Mouse (Mus musculus) limb, embryonic 14.5 days (tissue): Measurements from ENCODE around the gene Laptm5. TPM values are rescaled to one million over a fixed set of nuclear protein-coding genes. Genes with fewer than 3 reads are reported as not detected.

Experiments
- ATAC-seq: fragments of 200-750 bp; cut with Nextera tagmentation; 2 replicates; pipeline ENCODE4 v1.8.0; 2017; ENCODE audit warnings: low read depth, moderate number of reproducible peaks, moderate TSS enrichment; ENCODE audit not compliant: low FRiP score
- DNase-seq: peaks from one replicate; pipeline ENCODE4 v3.0.0-alpha.2; 2015; ENCODE audit warnings: low spot score
- H3K27ac ChIP-seq: fragments of 300-500 bp; sonication (generic); replicated peaks from 2 replicates; pipeline ENCODE4 v1.5.1; 2014; ENCODE audit warnings: low read depth, mild to moderate bottlenecking, low read length, moderate library complexity, mixed read lengths
- H3K27me3 ChIP-seq: fragments of 300-500 bp; sonication (generic); 2 replicates; pipeline ENCODE4 v1.6.1; 2014; ENCODE audit warnings: low read length, mixed read lengths; ENCODE audit not compliant: control insufficient read depth, insufficient read depth
- H3K36me3 ChIP-seq: fragments of 300-500 bp; sonication (generic); 2 replicates; pipeline ENCODE4 v1.6.1; 2014; ENCODE audit warnings: mild to moderate bottlenecking, low read length, moderate library complexity, mixed read lengths; ENCODE audit not compliant: control insufficient read depth, insufficient read depth
- H3K4me1 ChIP-seq: fragments of 300-500 bp; sonication (generic); 2 replicates; pipeline ENCODE4 v1.6.1; 2014; ENCODE audit warnings: antibody characterized with exemption, low read length, mixed read lengths; ENCODE audit not compliant: control insufficient read depth, insufficient read depth
- H3K4me2 ChIP-seq: fragments of 300-500 bp; sonication (generic); replicated peaks from 2 replicates; pipeline ENCODE4 v1.6.1; 2014; ENCODE audit warnings: low read depth, mild to moderate bottlenecking, low read length, moderate library complexity; ENCODE audit not compliant: severe bottlenecking
- H3K4me3 ChIP-seq: fragments of 300-500 bp; sonication (generic); replicated peaks from 2 replicates; pipeline ENCODE4 v1.5.1; 2014; ENCODE audit warnings: low read length
- H3K9ac ChIP-seq: fragments of 300-500 bp; sonication (generic); 2 replicates; pipeline ENCODE4 v1.6.1; 2014; ENCODE audit warnings: mild to moderate bottlenecking, low read depth, low read length, moderate library complexity; ENCODE audit not compliant: severe bottlenecking
- H3K9me3 ChIP-seq: fragments of 300-500 bp; sonication (generic); 2 replicates; pipeline ENCODE4 v1.6.1; 2016; ENCODE audit warnings: low read length; ENCODE audit not compliant: control insufficient read depth
- POLR2A ChIP-seq: fragments of 200-500 bp; IDR thresholded peaks from 2 replicates; pipeline ENCODE4 v1.8.0; 2012; ENCODE audit warnings: inconsistent platforms, mild to moderate bottlenecking, moderate library complexity, borderline replicate concordance; ENCODE audit not compliant: insufficient read depth, insufficient read length; ENCODE audit errors: extremely low read depth
- WGBS: fragments of 180-500 bp; shearing (Covaris S2); extraction: QIAGEN DNeasy Blood & Tissue Kit; methylation state at CpG from one replicate; pipeline ENCODE4 v1.1.7; 2014; 5-methylcytosine and 5-hydroxymethylcytosine counted together
- polyA plus RNA-seq, 2 experiments: library from polyadenylated mRNA; depleted of rRNA in 1 of 2; stranded (reverse) in 1 of 2; unstranded in 1 of 2; fragments of >200 nt; fragmentation: Nextera tagmentation in 1 of 2; extraction: Ambion mirVana in 1 of 2; gene quantifications; 2 replicates each; pipeline versions ENCODE4 v1.2.1 to v1.2.3; 2012 to 2014

Gene Laptm5
- polyA plus RNA-seq, 2 experiments, result 45.5 to 75.8 TPM

- Histone ChIP-seq H3K4me1 (peaks cover 9% of the 10 kb centered on the region; the same call in 1 of the 2 replicates), H3K27me3 (no peaks in the 10 kb centered on the region), H3K9me3 (no peaks in the 10 kb centered on the region), H3K27ac (no peak overlapping the region), H3K4me3 (no peak overlapping the region), H3K36me3 (no peaks in the 10 kb centered on the region), H3K9ac (no peak overlapping the region), H3K4me2 (no peak overlapping the region)
- no peak for TF ChIP-seq POLR2A
- 84% methylated on average over 7 of the region's 7 CpGs for WGBS
- DNase-seq (no peak), ATAC-seq (no peak)
Observed at GRCm38 (mm10) chr4:130914527-130914926, 1.6 kb downstream of the Laptm5 start.

GRCm38 (mm10) chr4:130915006-130915667 is 2.2 kb downstream of the Laptm5 start:
- 78% methylated on average over 12 of the region's 12 CpGs for WGBS
- Histone ChIP-seq H3K4me2 (no peak overlapping the region), H3K4me3 (no peak overlapping the region), H3K36me3 (no peaks in the 10 kb centered on the region), H3K4me1 (peaks cover 9% of the 10 kb centered on the region; the same call in 1 of the 2 replicates), H3K9ac (no peak overlapping the region), H3K27ac (no peak overlapping the region), H3K9me3 (no peaks in the 10 kb centered on the region), H3K27me3 (no peaks in the 10 kb centered on the region)
- ATAC-seq, result no peak
- no peak for DNase-seq
- no peak for TF ChIP-seq POLR2A

- 47% methylated on average over 7 of the region's 7 CpGs for WGBS
- Histone ChIP-seq H3K9ac (no peak overlapping the region), H3K4me1 (peaks cover 9% of the 10 kb centered on the region; the same call in 1 of the 2 replicates), H3K4me2 (no peak overlapping the region), H3K27me3 (no peaks in the 10 kb centered on the region), H3K27ac (no peak overlapping the region), H3K36me3 (no peaks in the 10 kb centered on the region), H3K9me3 (no peaks in the 10 kb centered on the region), H3K4me3 (no peak overlapping the region)
- ATAC-seq (no peak), DNase-seq (no peak)
- no peak for TF ChIP-seq POLR2A
Observed at GRCm38 (mm10) chr4:130915668-130916035, 2.7 kb downstream of the Laptm5 start.

DNA sequence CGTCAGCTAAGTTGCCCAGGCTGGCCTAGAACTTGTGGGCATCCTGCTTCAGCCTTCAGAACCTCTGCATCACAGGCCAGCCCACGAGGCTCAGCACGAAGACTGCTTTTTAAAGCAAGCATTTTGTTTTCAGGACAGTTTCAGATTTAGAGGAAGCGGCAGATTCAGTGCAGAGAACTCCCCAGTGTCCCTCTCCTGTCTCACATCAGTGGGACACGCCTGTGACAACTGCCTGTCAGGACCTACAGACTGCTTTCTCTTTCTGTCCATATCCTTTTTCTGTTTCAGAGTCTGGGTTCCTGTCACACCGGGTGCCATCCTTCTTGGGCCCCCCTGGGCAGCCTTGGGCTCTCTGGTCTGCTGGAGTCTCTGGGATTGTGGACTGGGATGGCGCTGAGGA is 3.7 kb downstream of the Laptm5 start:
- Histone ChIP-seq H3K4me3 (no peak overlapping the region), H3K36me3 (no peaks in the 10 kb centered on the region), H3K4me2 (no peak overlapping the region), H3K4me1 (0 out of 2 replicates have a peak, but pooled peaks cover 12% of the 10 kb centered on the region), H3K27ac (no peak overlapping the region), H3K27me3 (no peaks in the 10 kb centered on the region), H3K9me3 (no peaks in the 10 kb centered on the region), H3K9ac (no peak overlapping the region)
- no peak for ATAC-seq
- whole genome bisulfite sequencing, result 81% methylated on average over 7 of the region's 7 CpGs
- no peak for TF ChIP-seq POLR2A
- no peak for DNase-seq

GRCm38 (mm10) chr4:130917564-130917963 is 4.6 kb downstream of the Laptm5 start:
- no peak overlapping the region for H3K27ac ChIP-seq
- no peaks in the 10 kb centered on the region for H3K27me3 ChIP-seq
- H3K4me2 ChIP-seq, result no peak overlapping the region
- no peak overlapping the region for H3K4me3 ChIP-seq
- 0 out of 2 replicates have a peak, but pooled peaks cover 12% of the 10 kb centered on the region for H3K4me1 ChIP-seq
- no peak for ATAC-seq
- TF ChIP-seq POLR2A, result no peak
- WGBS, result 66% methylated on average over 4 of the region's 4 CpGs
- H3K36me3 ChIP-seq, result no peaks in the 10 kb centered on the region
- DNase-seq, result no peak
- H3K9me3 ChIP-seq, result no peaks in the 10 kb centered on the region
- no peak overlapping the region for H3K9ac ChIP-seq
